Mouse (Mus musculus) lung, embryonic 14.5 days (tissue): Measurements from ENCODE around the gene Gpc1. TPM values are rescaled to one million over a fixed set of nuclear protein-coding genes. Genes with fewer than 3 reads are reported as not detected.
A peak's percentile ranks its signal among the peaks of the same experiment; 100 is the strongest.

Source experiments
- ATAC-seq: fragments of 200-750 bp; cut with Nextera tagmentation; 2 replicates; pipeline ENCODE4 v1.8.0; 2017; ENCODE audit warnings: mild to moderate bottlenecking, moderate TSS enrichment, moderate library complexity; ENCODE audit not compliant: insufficient read depth
- DNase-seq: peaks from one replicate; pipeline ENCODE4 v3.0.0-alpha.2; 2015
- H3K27ac ChIP-seq: fragments of 300-500 bp; sonication (generic); 2 replicates; pipeline ENCODE4 v1.5.1; 2014; ENCODE audit warnings: low read depth, mild to moderate bottlenecking, moderate library complexity
- H3K27me3 ChIP-seq: fragments of 300-500 bp; sonication (generic); 2 replicates; pipeline ENCODE4 v1.6.1; 2014; ENCODE audit warnings: low read length, control low read depth; ENCODE audit not compliant: insufficient read depth
- H3K36me3 ChIP-seq: fragments of 300-500 bp; sonication (generic); 2 replicates; pipeline ENCODE4 v1.6.1; 2014; ENCODE audit warnings: control low read depth; ENCODE audit not compliant: insufficient read depth
- H3K4me1 ChIP-seq: fragments of 300-500 bp; sonication (generic); 2 replicates; pipeline ENCODE4 v1.6.1; 2014; ENCODE audit warnings: antibody characterized with exemption, control low read depth; ENCODE audit not compliant: insufficient read depth
- H3K4me2 ChIP-seq: fragments of 300-500 bp; sonication (generic); 2 replicates; pipeline ENCODE4 v1.6.1; 2014; ENCODE audit warnings: mild to moderate bottlenecking
- H3K4me3 ChIP-seq: fragments of 300-500 bp; sonication (generic); 2 replicates; pipeline ENCODE4 v1.5.1; 2014; ENCODE audit warnings: low read depth, low read length
- H3K9ac ChIP-seq: fragments of 300-500 bp; sonication (generic); 2 replicates; pipeline ENCODE4 v1.6.1; 2014
- H3K9me3 ChIP-seq: fragments of 300-500 bp; sonication (generic); 2 replicates; pipeline ENCODE4 v1.6.1; 2016; ENCODE audit warnings: low read depth, low read length, control low read depth
- CTCF ChIP-seq: IDR thresholded peaks from 2 replicates; pipeline ENCODE4 v1.5.1; 2016; ENCODE audit warnings: antibody characterized with exemption, low read depth
- WGBS: fragments of 180-500 bp; shearing (Covaris S2); extraction: QIAGEN DNeasy Blood & Tissue Kit; methylation state at CpG from one replicate; pipeline ENCODE4 v1.1.7; 2014; 5-methylcytosine and 5-hydroxymethylcytosine counted together
- microRNA counts: library from miRNA; unstranded; fragments of <30 nt; microRNA quantifications from one replicate; lab custom pipeline; 2016
- microRNA-seq: library from miRNA; unstranded; fragments of <30 nt; microRNA quantifications from one replicate; pipeline ENCODE4, GENCODE M21; 2016; ENCODE audit warnings: borderline number of aligned reads
- polyA plus RNA-seq: library from polyadenylated mRNA; unstranded; fragments of >200 nt; fragmentation: Nextera tagmentation; extraction: Ambion mirVana; gene quantifications from 2 replicates; pipeline ENCODE4 v1.2.1, GENCODE M21; 2014

Gene Gpc1
- polyA plus RNA-seq, 1 experiment from 2014 or later = 42.4 TPM

- WGBS = 64% methylated on average over 4 of the region's 4 CpGs
- H3K4me2 ChIP-seq = no peak overlapping the region
- no peak overlapping the region for H3K27ac ChIP-seq
Observed at GRCm38 (mm10) chr1:92903627-92904026, 72.2 kb downstream of the Gpc1 start.

DNA sequence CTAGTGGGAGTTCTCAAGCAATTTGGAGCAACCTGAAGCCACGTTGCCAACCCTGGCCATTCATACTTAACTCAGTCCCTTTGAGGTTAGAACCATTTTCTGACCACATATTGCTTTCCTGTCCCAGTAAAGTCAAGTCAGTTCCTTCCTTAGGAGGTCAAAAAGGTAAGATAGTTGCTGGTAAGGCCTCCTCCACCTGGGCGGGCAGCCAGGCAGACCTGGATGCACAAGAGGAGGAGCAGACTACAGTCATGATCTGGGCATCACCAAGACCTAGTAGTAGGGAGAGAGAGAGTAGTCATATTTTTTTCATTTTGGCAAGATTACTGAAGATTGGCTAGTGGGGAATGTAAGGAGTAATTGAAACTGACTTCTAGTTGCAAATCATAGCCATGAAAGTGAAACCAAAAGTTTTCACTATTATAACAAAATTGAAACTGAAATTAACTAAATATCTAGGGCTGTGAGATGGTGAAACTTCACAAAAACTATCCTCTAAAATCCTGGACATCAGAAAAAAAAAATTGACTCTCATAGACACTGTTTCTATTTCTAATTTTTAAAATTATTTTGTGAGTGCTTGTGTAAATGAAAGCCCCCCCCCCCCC lies 74.4 kb downstream of the Gpc1 start:
- Histone ChIP-seq H3K9me3 (no peaks in the 10 kb centered on the region), H3K4me2 (no peak overlapping the region), H3K27me3 (no peaks in the 10 kb centered on the region), H3K4me1 (peaks cover 6% of the 10 kb centered on the region; the same call in 1 of the 2 replicates), H3K36me3 (no peaks in the 10 kb centered on the region), H3K4me3 (no peak overlapping the region), H3K27ac (no peak overlapping the region), H3K9ac (no peak overlapping the region)
- no peak for ATAC-seq
- no peak for DNase-seq
- WGBS = 89% methylated on average over 2 of the region's 2 CpGs
- no peak for TF ChIP-seq CTCF

More at GRCm38 (mm10) chr1:92903627-92904026, 72.2 kb downstream of the Gpc1 start:
- no peak for ATAC-seq
- Histone ChIP-seq H3K9me3 (no peaks in the 10 kb centered on the region), H3K4me1 (no peaks in the 10 kb centered on the region; the same call in 1 of the 2 replicates), H3K36me3 (no peaks in the 10 kb centered on the region), H3K9ac (no peak overlapping the region), H3K27me3 (no peaks in the 10 kb centered on the region), H3K4me3 (no peak overlapping the region)
- TF ChIP-seq CTCF = no peak
- peak; percentile 15 for DNase-seq

GRCm38 (mm10) chr1:92906779-92907631 lies 75.6 kb downstream of the Gpc1 start, which contains the start of gene Dusp28:
Dusp28 (plus strand) TSS chr1:92906981.
- Histone ChIP-seq H3K9me3 (no peaks in the 10 kb centered on the region), H3K4me2 (peak within 1 kb of the TSS; percentile 79), H3K27ac (peak within 1 kb of the TSS; percentile 81), H3K4me3 (peak within 1 kb of the TSS; percentile 71), H3K9ac (peak within 1 kb of the TSS; percentile 70), H3K4me1 (peaks cover 13% of the 10 kb centered on the region), H3K27me3 (no peaks in the 10 kb centered on the region), H3K36me3 (no peaks in the 10 kb centered on the region)
- peak; percentile 68 for TF ChIP-seq CTCF
- ATAC-seq = peak; percentile 90
- WGBS = under 1% methylated on average over 81 of the region's 81 CpGs
- peak; percentile 90 for DNase-seq

DNA sequence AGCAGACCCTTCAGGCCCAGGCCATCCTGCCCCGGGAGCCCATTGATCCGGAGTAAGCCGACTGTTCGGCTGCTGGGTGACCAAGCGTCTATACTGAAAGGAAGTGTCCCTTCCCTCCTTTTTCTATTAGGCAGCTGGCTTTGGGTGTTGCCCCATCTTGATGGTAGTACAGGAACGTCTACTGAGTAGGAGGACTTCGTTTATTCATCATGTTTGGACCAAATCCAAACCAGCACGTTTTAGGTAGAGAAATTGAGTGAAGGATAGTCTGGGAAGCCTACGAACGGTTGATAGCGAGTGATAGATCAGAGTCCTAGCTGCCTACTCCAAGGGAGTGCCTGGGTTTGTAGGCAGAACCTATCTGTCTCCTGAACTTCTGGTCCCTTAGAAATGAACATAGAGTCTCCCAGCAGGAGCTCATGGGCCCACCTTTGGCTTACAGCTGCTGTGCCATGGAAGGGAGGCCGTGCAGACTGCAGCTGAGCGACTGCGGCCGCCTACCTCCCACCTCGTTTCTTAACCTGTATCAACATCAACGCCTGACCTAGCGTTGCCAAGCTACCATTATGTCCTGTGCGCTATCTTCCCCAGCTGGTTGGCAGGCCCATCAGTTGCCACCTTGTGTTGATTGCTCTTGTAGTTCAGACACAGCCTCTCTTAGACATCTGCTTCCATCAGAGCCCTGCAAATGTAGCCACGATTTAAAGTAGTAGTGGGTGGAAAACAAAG lies 76.4 kb downstream of the Gpc1 start:
- H3K4me3 ChIP-seq = peak overlapping the region; percentile 71
- H3K4me2 ChIP-seq = peak overlapping the region; percentile 79
- WGBS = 39% methylated on average over 20 of the region's 20 CpGs
- H3K27ac ChIP-seq = peak overlapping the region; percentile 81; the same call in 1 of the 2 replicates
- ATAC-seq (no peak), DNase-seq (no peak)
- H3K27me3 ChIP-seq = no peaks in the 10 kb centered on the region
- peaks cover 16% of the 10 kb centered on the region for H3K4me1 ChIP-seq
- no peak for TF ChIP-seq CTCF
- H3K36me3 ChIP-seq = no peaks in the 10 kb centered on the region
- H3K9me3 ChIP-seq = no peaks in the 10 kb centered on the region
- peak overlapping the region; percentile 70 for H3K9ac ChIP-seq

GRCm38 (mm10) chr1:92908664-92909063 lies 77.2 kb downstream of the Gpc1 start:
- Histone ChIP-seq H3K9ac (no peak overlapping the region), H3K36me3 (no peaks in the 10 kb centered on the region), H3K27me3 (no peaks in the 10 kb centered on the region), H3K4me2 (no peak overlapping the region), H3K27ac (no peak overlapping the region), H3K9me3 (no peaks in the 10 kb centered on the region), H3K4me3 (no peak overlapping the region), H3K4me1 (peaks cover 16% of the 10 kb centered on the region; the same call in 1 of the 2 replicates)
- DNase-seq (no peak), ATAC-seq (no peak)
- TF ChIP-seq CTCF = no peak
- 94% methylated on average over 3 of the region's 3 CpGs for WGBS

DNA sequence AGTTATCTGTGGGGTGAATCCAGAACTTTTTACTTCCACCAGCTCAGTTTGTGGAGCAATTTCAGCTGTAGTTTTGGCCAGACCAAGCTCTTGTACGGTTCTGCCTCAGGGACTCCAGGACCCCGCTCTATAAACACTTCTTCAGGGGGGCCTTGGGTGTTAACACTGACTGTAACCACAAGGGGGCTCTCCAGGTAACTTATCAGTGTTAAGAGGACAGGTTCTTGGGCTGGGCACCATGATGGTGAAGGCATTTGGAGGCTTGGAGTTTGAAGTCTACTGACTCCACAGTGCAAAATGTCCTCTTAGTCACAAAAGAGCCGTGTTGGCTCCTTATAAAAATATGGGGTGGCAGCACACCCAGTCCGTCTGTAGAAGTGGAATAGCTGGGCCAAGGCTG lies 77.6 kb downstream of the Gpc1 start:
- Histone ChIP-seq H3K36me3 (peaks cover 3% of the 10 kb centered on the region; the same call in 1 of the 2 replicates), H3K27ac (no peak overlapping the region), H3K4me1 (peaks cover 16% of the 10 kb centered on the region; the same call in 1 of the 2 replicates), H3K4me2 (no peak overlapping the region), H3K4me3 (no peak overlapping the region), H3K9ac (no peak overlapping the region), H3K9me3 (no peaks in the 10 kb centered on the region), H3K27me3 (no peaks in the 10 kb centered on the region)
- ATAC-seq (no peak), DNase-seq (peak; percentile 49)
- WGBS = 63% methylated on average over 4 of the region's 4 CpGs
- peak; percentile 47 for TF ChIP-seq CTCF

MicroRNAs encoded within 50 kb of the gene (microRNA counts, 519-probe panel; counts per million panel counts)
- microRNA mmu-miR-149 (lab: Ali Mortazavi, UCI) = 3,047 counts per million, percentile 58 among the panel's probes with 10 or more counts

Small RNAs within 50 kb of the gene (microRNA-seq; reads per million reads assigned to microRNA genes)
- 2,096 reads per million, percentile 80 among the genes with 10 or more reads in this experiment for gene Mir149

Other genes starting within 250 kb of the Gpc1 start
- gene Olfr1412, start 245.9 kb upstream of the Gpc1 start, polyA plus RNA-seq = not detected in 2 replicates
- not detected in 2 replicates for gene Olfr1411, start 237.2 kb upstream of the Gpc1 start, polyA plus RNA-seq
- gene Olfr1410, start 225.9 kb upstream of the Gpc1 start, polyA plus RNA-seq = not detected in 2 replicates
- gene Olfr12, start 213.9 kb upstream of the Gpc1 start, polyA plus RNA-seq = not detected in 2 replicates
- gene Cops9, start 189.7 kb upstream of the Gpc1 start, polyA plus RNA-seq = 391 and 414 TPM in 2 replicates
- not detected in 2 replicates for gene Otos, start 182.8 kb upstream of the Gpc1 start, polyA plus RNA-seq
- 0.20 and 0.41 TPM in 2 replicates for gene Ankmy1, start 71.3 kb downstream of the Gpc1 start, polyA plus RNA-seq
- gene Dusp28, start 75.3 kb downstream of the Gpc1 start, polyA plus RNA-seq = 6.9 and 8.9 TPM in 2 replicates
- 34.8 and 43.3 TPM in 2 replicates for gene Rnpepl1, start 79.1 kb downstream of the Gpc1 start, polyA plus RNA-seq
- 22.2 and 26.8 TPM in 2 replicates for gene Capn10, start 102.7 kb downstream of the Gpc1 start, polyA plus RNA-seq
- 0.19 and 0.50 TPM in 2 replicates for gene Gpr35, start 119.2 kb downstream of the Gpc1 start, polyA plus RNA-seq
- gene Aqp12, start 174.7 kb downstream of the Gpc1 start, polyA plus RNA-seq = not detected in 2 replicates